Mouse (Mus musculus) stomach, embryonic 15.5 days (tissue): ENCODE measurements around the gene Uaca. TPM values are rescaled to one million over a fixed set of nuclear protein-coding genes. Genes with fewer than 3 reads are reported as not detected.
"Not testable (repeated sequence)": the region's sequence is repeated elsewhere in the genome, so short reads cannot be mapped to it uniquely, and the experiment has no call there.

Experiments used
- ATAC-seq: fragments of 200-750 bp; cut with Nextera tagmentation; 2 replicates; pipeline ENCODE4 v1.8.0; 2017; ENCODE audit warnings: low read depth, moderate number of reproducible peaks, moderate TSS enrichment; ENCODE audit not compliant: insufficient read depth, low FRiP score
- H3K27ac ChIP-seq: fragments of 300-500 bp; sonication (generic); 2 replicates; pipeline ENCODE4 v1.5.1; 2015; ENCODE audit warnings: mild to moderate bottlenecking, inconsistent platforms
- H3K27me3 ChIP-seq: fragments of 300-500 bp; sonication (generic); replicated peaks from 2 replicates; pipeline ENCODE4 v1.6.1; 2015; ENCODE audit warnings: inconsistent platforms
- H3K36me3 ChIP-seq: fragments of 300-500 bp; sonication (generic); 2 replicates; pipeline ENCODE4 v1.6.1; 2015; ENCODE audit warnings: inconsistent platforms
- H3K4me1 ChIP-seq: fragments of 300-500 bp; sonication (generic); 2 replicates; pipeline ENCODE4 v1.6.1; 2015; ENCODE audit warnings: inconsistent platforms
- H3K4me2 ChIP-seq: fragments of 300-500 bp; sonication (generic); 2 replicates; pipeline ENCODE4 v1.6.1; 2015; ENCODE audit warnings: mild to moderate bottlenecking, inconsistent platforms
- H3K4me3 ChIP-seq: fragments of 300-500 bp; sonication (generic); replicated peaks from 2 replicates; pipeline ENCODE4 v1.5.1; 2015; ENCODE audit warnings: inconsistent platforms
- H3K9ac ChIP-seq: fragments of 300-500 bp; sonication (generic); 2 replicates; pipeline ENCODE4 v1.6.1; 2015; ENCODE audit warnings: inconsistent platforms
- H3K9me3 ChIP-seq: fragments of 300-500 bp; sonication (generic); 2 replicates; pipeline ENCODE4 v1.6.1; 2016; ENCODE audit warnings: inconsistent platforms
- WGBS: fragments of 180-500 bp; shearing (Covaris S2); methylation state at CpG from one replicate; pipeline ENCODE4 v1.1.7; 2015; 5-methylcytosine and 5-hydroxymethylcytosine counted together
- polyA plus RNA-seq: library from polyadenylated mRNA; unstranded; fragments of >200 nt; fragmentation: Nextera tagmentation; extraction: Ambion mirVana; gene quantifications from 2 replicates; pipeline ENCODE4 v1.2.1, GENCODE M21; 2015

The Uaca gene
- polyA plus RNA-seq, 1 experiment from 2014 or later: 36.1 TPM

- H3K27ac ChIP-seq: no peak overlapping the region
- H3K4me1 ChIP-seq: peaks cover 4% of the 10 kb centered on the region; the same call in 1 of the 2 replicates
- no peak overlapping the region for H3K4me2 ChIP-seq
- no peak overlapping the region for H3K9ac ChIP-seq
- H3K27me3 ChIP-seq: no peaks in the 10 kb centered on the region
- H3K9me3 ChIP-seq: no peaks in the 10 kb centered on the region
- ATAC-seq: no peak
- H3K4me3 ChIP-seq: no peak overlapping the region
- WGBS: 76% methylated on average over 6 of the region's 6 CpGs
- H3K36me3 ChIP-seq: no peaks in the 10 kb centered on the region
Measured at GRCm38 (mm10) chr9:60797126-60797525, 2.8 kb downstream of the Uaca start.

- Histone ChIP-seq H3K4me3 (no peak overlapping the region), H3K9me3 (no peaks in the 10 kb centered on the region), H3K36me3 (no peaks in the 10 kb centered on the region), H3K27ac (no peak overlapping the region), H3K4me2 (no peak overlapping the region), H3K27me3 (no peaks in the 10 kb centered on the region), H3K9ac (no peak overlapping the region), H3K4me1 (no peaks in the 10 kb centered on the region)
- 36% methylated on average over 10 of the region's 10 CpGs for WGBS
- no peak for ATAC-seq
Measured at GRCm38 (mm10) chr9:60799061-60799460, 4.7 kb downstream of the Uaca start.

GRCm38 (mm10) chr9:60800663-60801382, 6.5 kb downstream of the Uaca start:
- Histone ChIP-seq H3K4me2 (no peak overlapping the region), H3K27ac (no peak overlapping the region), H3K27me3 (no peaks in the 10 kb centered on the region), H3K9me3 (no peaks in the 10 kb centered on the region), H3K9ac (no peak overlapping the region), H3K36me3 (no peaks in the 10 kb centered on the region), H3K4me3 (no peak overlapping the region), H3K4me1 (no peaks in the 10 kb centered on the region)
- peak; percentile 50; the same call in 1 of the 2 replicates for ATAC-seq
- WGBS: 43% methylated on average over 8 of the region's 8 CpGs

GRCm38 (mm10) chr9:60801746-60802145, 7.4 kb downstream of the Uaca start:
- no peaks in the 10 kb centered on the region for H3K36me3 ChIP-seq
- WGBS: 75% methylated on average over 1 of the region's 1 CpGs
- no peaks in the 10 kb centered on the region for H3K27me3 ChIP-seq
- H3K4me3 ChIP-seq: no peak overlapping the region
- H3K9me3 ChIP-seq: no peaks in the 10 kb centered on the region
- H3K27ac ChIP-seq: no peak overlapping the region
- ATAC-seq: no peak
- no peak overlapping the region for H3K4me2 ChIP-seq
- no peaks in the 10 kb centered on the region for H3K4me1 ChIP-seq
- no peak overlapping the region for H3K9ac ChIP-seq

- Histone ChIP-seq H3K4me3 (no peak overlapping the region), H3K27ac (no peak overlapping the region), H3K36me3 (no peaks in the 10 kb centered on the region), H3K4me1 (no peaks in the 10 kb centered on the region), H3K27me3 (no peaks in the 10 kb centered on the region), H3K9me3 (no peaks in the 10 kb centered on the region), H3K4me2 (no peak overlapping the region), H3K9ac (no peak overlapping the region)
- 88% methylated on average over 5 of the region's 5 CpGs for WGBS
- ATAC-seq: no peak
Measured at GRCm38 (mm10) chr9:60802341-60802740, 8.0 kb downstream of the Uaca start.

- Histone ChIP-seq H3K36me3 (no peaks in the 10 kb centered on the region), H3K4me3 (no peak overlapping the region), H3K27ac (no peak overlapping the region), H3K4me2 (no peak overlapping the region), H3K9me3 (no peaks in the 10 kb centered on the region), H3K27me3 (no peaks in the 10 kb centered on the region), H3K9ac (no peak overlapping the region), H3K4me1 (no peaks in the 10 kb centered on the region)
- 92% methylated on average over 2 of the region's 2 CpGs for WGBS
- no peak for ATAC-seq
Measured at GRCm38 (mm10) chr9:60806021-60806420, 11.7 kb downstream of the Uaca start.

- H3K9ac ChIP-seq: no peak overlapping the region
- 75% methylated on average over 5 of the region's 5 CpGs for WGBS
Measured at GRCm38 (mm10) chr9:60807996-60808395, 13.7 kb downstream of the Uaca start.

GRCm38 (mm10) chr9:60813139-60813880, 19.0 kb downstream of the Uaca start:
- Histone ChIP-seq H3K9ac (no peak overlapping the region), H3K4me2 (peak overlapping the region; percentile 41), H3K27me3 (no peaks in the 10 kb centered on the region), H3K4me1 (peaks cover 20% of the 10 kb centered on the region), H3K9me3 (no peaks in the 10 kb centered on the region), H3K27ac (peak overlapping the region; percentile 70), H3K4me3 (0 out of 2 replicates have a peak overlapping the region, but pooled peaks have one; percentile 1), H3K36me3 (no peaks in the 10 kb centered on the region)
- ATAC-seq: peak; percentile 80; the same call in 1 of the 2 replicates
- 4% methylated on average over 11 of the region's 11 CpGs for WGBS

More at GRCm38 (mm10) chr9:60807996-60808395, 13.7 kb downstream of the Uaca start:
- no peak overlapping the region for H3K27ac ChIP-seq
- peaks cover 3% of the 10 kb centered on the region; the same call in 1 of the 2 replicates for H3K4me1 ChIP-seq
- no peaks in the 10 kb centered on the region for H3K9me3 ChIP-seq
- H3K27me3 ChIP-seq: no peaks in the 10 kb centered on the region
- H3K4me2 ChIP-seq: no peak overlapping the region
- no peak for ATAC-seq
- H3K36me3 ChIP-seq: no peaks in the 10 kb centered on the region
- no peak overlapping the region for H3K4me3 ChIP-seq

GRCm38 (mm10) chr9:60815502-60815901, 21.2 kb downstream of the Uaca start:
- H3K27ac ChIP-seq: no peak overlapping the region
- no peak for ATAC-seq
- no peak overlapping the region for H3K4me3 ChIP-seq
- H3K4me2 ChIP-seq: no peak overlapping the region
- WGBS: 80% methylated on average over 8 of the region's 8 CpGs
- no peak overlapping the region for H3K9ac ChIP-seq
- no peaks in the 10 kb centered on the region for H3K36me3 ChIP-seq
- peaks cover 20% of the 10 kb centered on the region for H3K4me1 ChIP-seq
- no peaks in the 10 kb centered on the region for H3K27me3 ChIP-seq
- H3K9me3 ChIP-seq: no peaks in the 10 kb centered on the region

- Histone ChIP-seq H3K27ac (no peak overlapping the region), H3K27me3 (no peaks in the 10 kb centered on the region), H3K4me2 (no peak overlapping the region), H3K9me3 (no peaks in the 10 kb centered on the region), H3K9ac (no peak overlapping the region), H3K36me3 (no peaks in the 10 kb centered on the region; the same call in 1 of the 2 replicates), H3K4me3 (no peak overlapping the region), H3K4me1 (peaks cover 20% of the 10 kb centered on the region)
- WGBS: 88% methylated on average over 5 of the region's 5 CpGs
- ATAC-seq: no peak
Measured at GRCm38 (mm10) chr9:60817585-60817984, 23.2 kb downstream of the Uaca start.

GRCm38 (mm10) chr9:60818582-60818981, 24.2 kb downstream of the Uaca start:
- WGBS: 34% methylated on average over 8 of the region's 8 CpGs
- H3K27ac ChIP-seq, H3K4me2 ChIP-seq, H3K27me3 ChIP-seq, ATAC-seq, H3K36me3 ChIP-seq, H3K4me3 ChIP-seq, H3K9me3 ChIP-seq, H3K9ac ChIP-seq: not testable (repeated sequence)
- H3K4me1 ChIP-seq: peaks cover 11% of the 10 kb centered on the region

- WGBS: 19% methylated on average over 1 of the region's 1 CpGs
- H3K9me3 ChIP-seq: no peaks in the 10 kb centered on the region
- peaks cover 4% of the 10 kb centered on the region; the same call in 1 of the 2 replicates for H3K4me1 ChIP-seq
- no peak overlapping the region for H3K4me2 ChIP-seq
- H3K36me3 ChIP-seq: peaks cover 4% of the 10 kb centered on the region; the same call in 1 of the 2 replicates
- no peaks in the 10 kb centered on the region for H3K27me3 ChIP-seq
- no peak overlapping the region for H3K27ac ChIP-seq
- no peak overlapping the region for H3K9ac ChIP-seq
- ATAC-seq: no peak
- H3K4me3 ChIP-seq: no peak overlapping the region
Measured at GRCm38 (mm10) chr9:60819340-60819739, 25.0 kb downstream of the Uaca start.
